Mouse (Mus musculus): ENCODE data around the gene Pcdh9.

Gene Pcdh9

GRCm38 (mm10) chr14:93794530-93794929 lies 95.9 kb downstream of the Pcdh9 start:
- in situ Hi-C loops (cut with MboI, MseI), result no loop called here

DNA sequence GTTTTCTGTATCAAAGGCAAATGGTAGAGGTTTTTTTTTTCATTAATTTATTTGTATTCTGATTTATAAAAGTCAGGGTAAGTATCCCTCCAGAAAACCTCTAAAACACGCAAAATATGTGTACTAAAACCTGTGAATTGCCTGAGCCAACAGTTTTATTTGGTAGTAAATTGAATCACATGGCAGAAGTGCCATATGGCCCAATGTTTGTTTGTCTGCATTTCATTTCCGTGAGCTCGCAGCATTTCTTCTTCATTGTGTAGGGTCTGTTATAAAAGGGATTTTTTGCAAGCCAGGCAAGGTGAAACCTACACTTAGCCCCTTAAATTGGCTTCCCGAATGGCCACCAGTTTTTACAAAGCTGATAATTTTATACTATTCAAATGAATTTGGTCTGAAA lies 104.2 kb downstream of the Pcdh9 start:
- in situ Hi-C loops (cut with MboI, MseI), result no loop called here

DNA sequence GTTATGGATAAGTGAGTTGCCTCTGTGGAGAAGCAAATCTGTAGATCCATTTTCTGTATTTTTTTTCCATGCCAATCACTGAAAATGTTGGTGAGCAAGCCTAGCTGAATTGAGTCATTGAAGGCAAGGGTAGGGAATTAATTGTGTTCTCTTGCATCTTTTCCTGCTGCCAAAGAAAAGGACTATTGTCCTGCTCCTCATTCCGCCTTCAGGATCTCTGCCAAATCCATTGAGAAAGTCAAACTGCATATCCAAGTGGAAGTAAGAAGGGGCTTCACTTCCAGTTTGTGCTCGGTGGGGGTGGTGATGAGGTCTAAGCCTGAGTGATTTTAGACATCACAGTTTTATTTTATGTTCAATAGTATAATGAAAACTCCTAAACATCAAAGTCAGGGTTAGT lies 105.4 kb downstream of the Pcdh9 start:
- in situ Hi-C loops (cut with MboI, MseI), result no loop called here

- in situ Hi-C loops (cut with MboI, MseI), result no loop called here
These were observed 127.6 kb downstream of the Pcdh9 start for GRCm38 (mm10) chr14:93762855-93763254.

DNA sequence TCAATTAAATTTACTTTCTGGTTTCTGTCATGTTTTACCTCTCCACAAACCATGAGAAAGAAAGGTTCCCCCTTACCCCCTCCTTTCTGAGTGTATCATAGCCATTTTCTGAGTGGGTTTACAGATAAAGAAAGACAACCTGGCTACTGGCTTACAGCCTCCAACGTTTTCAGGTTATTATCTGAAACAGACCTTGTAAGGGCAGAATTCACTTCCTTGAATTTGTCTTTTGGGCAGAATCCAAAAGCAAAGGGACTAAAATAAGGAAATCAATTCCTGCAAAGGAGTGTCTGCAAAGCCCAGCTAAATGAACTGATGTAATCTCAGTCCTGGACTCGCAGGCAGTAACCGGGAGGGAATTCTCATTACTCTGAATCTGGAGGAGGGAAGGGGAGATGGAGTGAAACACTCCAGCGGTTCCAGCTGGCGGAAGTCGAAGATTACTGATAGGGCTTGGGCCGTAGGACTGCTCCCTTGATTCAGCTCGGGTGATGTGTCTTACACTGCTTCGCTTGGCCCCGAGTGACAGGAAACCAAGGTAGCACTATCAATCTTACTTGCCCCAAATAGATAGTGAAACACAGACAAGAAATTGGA lies 156.3 kb downstream of the Pcdh9 start:
- in situ Hi-C loops (cut with MboI, MseI), result no loop called here

DNA sequence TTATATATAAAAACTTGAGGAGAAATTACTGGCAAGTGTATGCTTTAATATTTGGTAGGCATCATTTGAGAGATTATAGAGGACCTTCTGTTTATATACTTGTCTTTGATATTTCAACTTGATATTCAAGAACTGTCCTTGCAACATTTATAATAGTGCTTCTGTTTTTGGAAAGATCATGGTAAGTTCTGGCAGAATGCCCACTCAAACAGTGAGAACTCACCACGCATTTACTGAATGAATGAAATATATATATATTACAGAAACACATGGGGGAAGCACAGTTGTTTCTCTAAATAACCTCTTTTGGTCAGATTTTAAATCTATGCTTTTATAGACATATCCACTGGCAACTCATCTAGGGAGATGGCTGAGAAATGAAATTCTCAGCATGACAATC lies 164.7 kb downstream of the Pcdh9 start:
- in situ Hi-C loops (cut with MboI, MseI), result no loop called here

DNA sequence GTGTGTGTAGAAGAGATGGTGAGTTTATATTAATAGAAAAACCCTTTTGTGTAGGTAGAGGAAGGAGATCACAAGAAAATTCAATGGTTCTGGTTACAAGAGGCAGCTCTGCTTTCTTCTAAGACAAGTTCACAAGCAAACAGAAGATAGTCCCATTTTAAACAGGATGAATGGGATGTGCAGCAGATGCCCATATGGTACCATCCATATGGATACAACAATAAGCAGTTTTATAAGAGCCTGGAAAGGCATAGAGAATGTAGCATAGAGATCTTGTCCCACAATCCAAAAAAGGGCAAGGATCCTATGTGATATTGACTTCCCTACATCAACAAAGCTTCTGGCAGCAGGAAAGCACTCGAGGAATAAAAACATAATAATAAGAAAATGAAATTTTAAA lies 171.3 kb downstream of the Pcdh9 start:
- in situ Hi-C loops (cut with MboI, MseI), result no loop called here

GRCm38 (mm10) chr14:93713250-93713935 lies 177.1 kb downstream of the Pcdh9 start:
- in situ Hi-C loops (cut with MboI, MseI), result no loop called here

DNA sequence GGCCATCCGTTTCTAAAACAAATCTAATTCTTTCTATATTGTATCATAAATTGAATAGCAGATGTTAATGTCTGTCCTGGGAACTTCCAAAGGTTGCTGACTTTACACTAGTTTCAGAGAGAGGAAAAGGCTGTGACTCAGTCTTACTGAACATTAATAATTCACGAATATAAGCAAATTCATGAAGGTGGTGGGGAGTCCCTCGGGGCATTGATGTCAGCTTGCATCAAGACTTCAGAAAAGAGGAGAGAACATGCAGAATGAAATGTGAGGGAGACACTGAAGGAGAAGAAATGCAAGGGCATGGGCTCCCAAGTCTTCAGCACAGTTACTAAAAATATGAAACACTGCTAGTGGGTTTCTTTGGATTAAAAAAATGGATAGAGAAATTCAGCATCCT lies 181.8 kb downstream of the Pcdh9 start:
- in situ Hi-C loops (cut with MboI, MseI), result no loop called here

- in situ Hi-C loops (cut with MboI, MseI), result no loop called here
These were observed 188.9 kb downstream of the Pcdh9 start for GRCm38 (mm10) chr14:93701385-93702101.

GRCm38 (mm10) chr14:93700916-93701315 lies 189.6 kb downstream of the Pcdh9 start:
- in situ Hi-C loops (cut with MboI, MseI), result no loop called here

GRCm38 (mm10) chr14:93684641-93685040 lies 205.8 kb downstream of the Pcdh9 start:
- in situ Hi-C loops (cut with MboI, MseI), result no loop called here

GRCm38 (mm10) chr14:93675273-93676068 lies 215.0 kb downstream of the Pcdh9 start:
- in situ Hi-C loops (cut with MboI, MseI), result no loop called here

DNA sequence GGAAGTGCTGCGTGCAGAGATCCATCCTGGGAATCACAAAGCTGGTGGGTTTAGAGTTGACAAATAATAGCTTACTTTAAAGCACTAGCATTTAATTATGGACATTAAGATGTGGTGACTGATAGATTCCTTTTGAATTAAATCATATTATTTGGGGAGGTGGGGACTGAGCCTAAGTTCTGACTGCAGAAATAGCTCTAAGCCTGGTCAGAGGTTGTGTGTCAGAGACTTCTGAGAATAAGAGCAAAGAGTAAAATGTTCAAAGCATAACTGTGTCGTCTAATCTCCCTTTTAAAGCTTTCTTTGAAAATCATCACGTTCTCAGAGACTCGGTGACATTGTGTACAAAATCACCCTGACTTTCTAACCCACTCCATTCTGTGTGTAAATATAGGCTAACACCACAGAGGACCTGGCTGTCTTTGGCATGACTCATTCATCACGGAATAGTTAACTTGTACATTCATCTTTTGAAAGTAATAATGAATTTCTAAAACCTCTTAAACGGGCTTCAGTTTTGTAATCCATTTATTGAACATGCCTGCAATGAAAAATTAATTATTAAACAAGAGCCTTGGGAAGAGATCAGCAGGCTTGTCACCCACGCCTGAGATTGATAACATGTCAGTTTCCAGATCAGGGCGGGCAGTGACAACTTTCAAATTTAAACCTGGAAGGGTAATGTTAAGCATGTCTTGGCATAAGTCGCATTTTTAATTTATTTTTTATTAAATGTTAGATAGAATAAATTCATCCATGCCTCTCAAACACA lies 236.3 kb downstream of the Pcdh9 start:
- in situ Hi-C loops (cut with MboI, MseI), result no loop called here

GRCm38 (mm10) chr14:93627241-93627640 lies 263.2 kb downstream of the Pcdh9 start:
- in situ Hi-C loops (cut with MboI, MseI), result no loop called here

DNA sequence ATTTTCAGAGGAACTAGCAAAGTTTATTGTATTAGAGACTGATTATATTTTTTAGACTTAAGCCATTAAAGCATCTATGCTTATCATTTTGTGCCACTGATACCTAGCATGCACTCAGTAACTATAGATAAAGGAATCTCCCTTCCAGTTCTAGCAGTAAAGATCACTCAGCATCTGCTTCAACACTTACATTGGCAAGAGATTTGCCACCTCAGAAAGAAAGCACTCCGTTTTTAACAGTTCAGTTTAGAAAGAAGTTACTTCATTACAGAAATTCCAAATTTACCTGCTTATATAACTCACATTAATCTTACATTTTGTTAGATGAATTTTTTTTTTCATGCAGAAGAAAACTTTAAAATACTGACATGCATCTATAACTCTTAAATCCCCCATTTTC lies 266.3 kb downstream of the Pcdh9 start:
- in situ Hi-C loops (cut with MboI, MseI), result no loop called here

DNA sequence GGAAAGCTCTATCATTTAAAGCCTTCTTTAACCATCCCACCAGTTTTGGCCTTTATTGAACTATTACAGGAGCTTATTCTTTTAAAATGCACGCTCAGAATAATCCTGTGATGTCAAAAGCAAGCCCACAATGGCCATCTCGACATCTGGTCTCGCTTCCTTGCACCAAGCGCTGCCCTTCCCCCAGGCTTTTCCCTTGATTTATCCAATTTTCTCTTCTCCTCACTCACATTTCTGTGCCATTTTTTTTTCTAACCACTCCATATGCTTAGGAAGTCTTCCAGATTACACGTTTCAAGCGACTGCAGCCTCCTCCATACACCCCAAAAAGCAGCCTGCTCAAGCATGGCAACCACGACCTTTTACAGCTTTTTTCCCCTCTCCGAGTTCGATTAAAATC lies 269.3 kb downstream of the Pcdh9 start:
- in situ Hi-C loops (cut with MboI, MseI), result no loop called here

DNA sequence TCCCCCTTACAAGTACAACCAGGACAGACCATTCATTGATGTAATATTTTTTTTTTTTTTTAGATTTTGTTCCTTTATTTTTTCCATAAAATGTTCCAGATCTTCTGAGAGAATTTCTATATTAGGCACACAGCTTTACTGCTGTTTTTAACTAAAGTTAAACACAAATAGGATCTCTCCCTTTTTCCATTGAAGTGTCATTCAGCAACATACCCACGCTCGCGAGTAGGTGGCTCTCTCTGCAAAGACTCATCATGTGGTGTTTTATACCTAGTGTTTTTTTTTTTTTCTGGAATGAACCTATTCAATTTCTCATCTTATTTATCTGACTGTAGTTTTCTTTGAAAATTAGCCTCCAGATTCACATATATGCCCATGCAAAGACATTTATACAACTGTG lies 282.9 kb downstream of the Pcdh9 start:
- in situ Hi-C loops (cut with MboI, MseI), result no loop called here

GRCm38 (mm10) chr14:93599997-93600396 lies 290.5 kb downstream of the Pcdh9 start:
- in situ Hi-C loops (cut with MboI, MseI), result no loop called here

DNA sequence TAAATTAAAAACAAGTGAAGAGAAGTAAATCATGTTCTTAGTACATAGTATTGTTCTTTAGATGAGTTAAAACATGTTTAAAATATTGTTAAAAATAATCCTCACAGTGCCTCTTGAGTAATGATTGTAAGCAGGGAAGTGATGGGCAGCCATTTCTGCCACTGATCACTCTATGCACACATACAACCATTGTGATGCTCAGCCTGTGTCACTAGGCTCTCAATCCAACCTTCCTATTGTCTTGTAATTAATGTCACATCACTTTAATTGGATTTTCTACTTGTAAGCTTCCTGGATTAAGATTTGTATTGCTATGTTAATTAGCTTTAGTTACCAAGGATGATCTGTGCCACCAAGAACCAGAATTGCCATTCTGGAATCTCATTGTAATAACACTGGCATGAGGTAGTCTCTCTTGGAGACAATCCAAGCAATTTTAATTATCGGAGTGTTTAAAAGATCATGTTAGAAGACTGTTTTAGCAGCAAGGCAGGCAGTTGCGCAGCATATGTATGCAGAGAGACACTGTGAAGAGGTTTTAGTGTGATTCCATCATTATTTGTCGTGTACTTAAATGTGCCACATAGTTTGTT lies 305.0 kb downstream of the Pcdh9 start:
- in situ Hi-C loops (cut with MboI, MseI), result no loop called here

DNA sequence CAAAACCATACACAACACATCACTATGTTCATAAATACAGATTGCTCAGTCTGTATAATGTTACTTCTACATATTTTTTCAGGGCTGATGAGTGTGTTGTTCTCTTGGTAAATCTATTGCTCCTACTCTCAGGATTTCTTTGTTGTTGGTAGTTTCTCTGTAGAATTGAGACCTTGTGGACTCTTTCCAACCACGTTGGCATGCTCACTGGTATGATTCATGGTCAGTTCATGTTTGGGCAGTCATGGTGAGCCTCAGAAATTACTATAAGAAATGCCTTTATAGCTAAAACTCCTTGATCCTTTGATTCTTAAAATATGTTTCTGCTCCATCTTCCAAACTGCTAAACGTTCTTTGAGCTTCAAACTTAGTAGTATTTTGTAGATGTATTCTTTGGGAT lies 326.1 kb downstream of the Pcdh9 start:
- in situ Hi-C loops (cut with MboI, MseI), result no loop called here

Measured in T-helper 1 cell (primary cell).